Mouse (Mus musculus) heart, embryonic 16.5 days (tissue): Measurements from ENCODE around the gene Ndufa12. TPM values are rescaled to one million over a fixed set of nuclear protein-coding genes. Genes with fewer than 3 reads are reported as not detected.

Experiments
- ATAC-seq: fragments of 200-750 bp; cut with Nextera tagmentation; replicated peaks from 2 replicates; pipeline ENCODE4 v1.8.0; 2017; ENCODE audit warnings: moderate number of reproducible peaks; ENCODE audit not compliant: insufficient read depth, low FRiP score; ENCODE audit errors: extremely low read depth
- H3K27ac ChIP-seq: fragments of 300-500 bp; sonication (generic); 2 replicates; pipeline ENCODE4 v1.5.1; 2014; ENCODE audit warnings: mild to moderate bottlenecking, low read length, control low read depth, moderate library complexity
- H3K27me3 ChIP-seq: fragments of 300-500 bp; sonication (generic); 2 replicates; pipeline ENCODE4 v1.6.1; 2014; ENCODE audit warnings: low read length, mixed read lengths; ENCODE audit not compliant: control insufficient read depth, insufficient read depth
- H3K36me3 ChIP-seq: fragments of 300-500 bp; sonication (generic); 2 replicates; pipeline ENCODE4 v1.6.1; 2014; ENCODE audit not compliant: control insufficient read depth, insufficient read depth
- H3K4me1 ChIP-seq: fragments of 300-500 bp; sonication (generic); 2 replicates; pipeline ENCODE4 v1.6.1; 2014; ENCODE audit warnings: low read length, mixed read lengths; ENCODE audit not compliant: control insufficient read depth, insufficient read depth
- H3K4me2 ChIP-seq: fragments of 300-500 bp; sonication (generic); 2 replicates; pipeline ENCODE4 v1.6.1; 2014; ENCODE audit warnings: low read depth, mild to moderate bottlenecking, control low read depth, low read length
- H3K4me3 ChIP-seq: fragments of 300-500 bp; sonication (generic); 2 replicates; pipeline ENCODE4 v1.5.1; 2014; ENCODE audit warnings: mild to moderate bottlenecking, control low read depth, low read length
- H3K9ac ChIP-seq: fragments of 300-500 bp; sonication (generic); 2 replicates; pipeline ENCODE4 v1.6.1; 2014; ENCODE audit warnings: low read length, control low read depth
- H3K9me3 ChIP-seq: fragments of 300-500 bp; sonication (generic); replicated peaks from 2 replicates; pipeline ENCODE4 v1.6.1; 2016; ENCODE audit warnings: low read length; ENCODE audit not compliant: control insufficient read depth
- WGBS: fragments of 180-500 bp; shearing (Covaris S2); extraction: QIAGEN DNeasy Blood & Tissue Kit; methylation state at CpG from one replicate; pipeline ENCODE4 v1.1.7; 2014; 5-methylcytosine and 5-hydroxymethylcytosine counted together
- polyA plus RNA-seq: library from polyadenylated mRNA; unstranded; fragments of >200 nt; fragmentation: Nextera tagmentation; extraction: Ambion mirVana; gene quantifications from 2 replicates; pipeline ENCODE4 v1.2.1, GENCODE M21; 2015

Ndufa12 gene
- polyA plus RNA-seq, 1 experiment from 2014 or later, result 824 TPM

DNA sequence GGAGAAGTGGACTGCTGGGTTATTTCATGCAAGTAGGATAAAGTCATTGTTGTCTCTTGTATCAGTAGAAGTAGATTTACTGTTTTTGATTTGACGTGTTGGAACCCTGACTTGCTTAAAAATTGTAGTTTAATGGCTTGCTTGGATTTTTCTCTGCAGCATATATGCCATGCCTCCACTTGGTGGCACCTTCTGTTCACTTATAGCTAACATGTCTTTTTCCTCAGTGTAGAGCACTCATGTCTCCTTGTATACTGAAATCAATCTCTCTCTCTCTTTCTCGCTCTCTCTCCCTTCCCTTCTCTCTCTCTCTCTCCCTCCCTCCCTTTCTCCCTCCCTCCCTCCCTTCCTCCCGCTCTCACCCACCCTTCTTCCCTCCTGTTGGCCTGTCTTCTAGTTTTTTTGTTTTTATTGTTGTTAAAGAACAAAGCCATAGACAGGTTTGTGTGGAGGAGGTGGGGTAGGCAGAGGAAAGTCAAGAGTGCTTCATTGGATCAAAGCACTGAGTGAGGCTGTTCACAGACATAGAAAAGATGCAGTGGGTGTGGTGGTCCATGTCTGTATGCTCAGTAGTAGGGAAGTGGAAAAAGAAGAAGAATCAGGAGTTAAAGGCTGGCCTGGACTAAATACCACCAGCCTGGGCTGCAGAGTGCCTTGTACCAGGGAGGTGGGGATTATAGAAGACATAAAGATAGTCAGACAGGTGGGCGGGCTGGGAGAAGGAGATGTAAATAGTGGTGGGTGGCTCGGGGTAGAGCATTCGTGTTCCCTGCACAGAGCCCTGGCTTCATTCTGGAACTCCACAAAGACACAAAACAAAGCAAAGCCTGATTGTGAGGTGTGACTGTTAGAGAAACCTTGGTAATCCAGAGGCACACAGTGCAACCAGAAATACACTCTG lies 12.4 kb downstream of the Ndufa12 start:
- Histone ChIP-seq H3K4me3 (no peak overlapping the region), H3K27ac (no peak overlapping the region), H3K4me1 (no peaks in the 10 kb centered on the region), H3K9me3 (no peaks in the 10 kb centered on the region), H3K27me3 (no peaks in the 10 kb centered on the region), H3K9ac (no peak overlapping the region), H3K36me3 (peaks cover 32% of the 10 kb centered on the region), H3K4me2 (no peak overlapping the region)
- ATAC-seq, result no peak
- WGBS, result 81% methylated on average over 6 of the region's 6 CpGs

DNA sequence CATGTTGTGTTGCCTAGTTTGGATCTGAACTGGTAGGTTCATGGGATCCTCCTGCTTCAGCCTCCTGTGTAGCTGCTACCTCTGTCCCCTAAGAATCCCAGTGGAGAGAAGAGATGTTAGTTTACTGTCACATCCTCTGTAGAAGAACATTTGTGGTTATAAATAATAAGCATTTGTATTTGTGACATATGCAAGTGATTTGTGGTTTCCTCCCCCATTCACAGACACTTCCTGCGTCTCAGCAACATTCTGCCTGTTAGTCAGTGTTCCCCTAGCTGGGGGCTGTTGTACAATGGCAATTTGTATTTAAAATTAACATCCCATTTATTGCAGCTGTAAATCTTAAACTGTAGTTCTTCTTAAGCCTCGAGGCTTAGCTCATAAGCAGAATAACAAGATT lies 13.2 kb downstream of the Ndufa12 start:
- no peaks in the 10 kb centered on the region for H3K27me3 ChIP-seq
- H3K9me3 ChIP-seq, result no peaks in the 10 kb centered on the region
- H3K4me2 ChIP-seq, result no peak overlapping the region
- no peak overlapping the region for H3K27ac ChIP-seq
- H3K4me3 ChIP-seq, result no peak overlapping the region
- peaks cover 30% of the 10 kb centered on the region for H3K36me3 ChIP-seq
- no peak overlapping the region for H3K9ac ChIP-seq
- 64% methylated on average over 2 of the region's 2 CpGs for WGBS
- no peaks in the 10 kb centered on the region for H3K4me1 ChIP-seq
- no peak for ATAC-seq

DNA sequence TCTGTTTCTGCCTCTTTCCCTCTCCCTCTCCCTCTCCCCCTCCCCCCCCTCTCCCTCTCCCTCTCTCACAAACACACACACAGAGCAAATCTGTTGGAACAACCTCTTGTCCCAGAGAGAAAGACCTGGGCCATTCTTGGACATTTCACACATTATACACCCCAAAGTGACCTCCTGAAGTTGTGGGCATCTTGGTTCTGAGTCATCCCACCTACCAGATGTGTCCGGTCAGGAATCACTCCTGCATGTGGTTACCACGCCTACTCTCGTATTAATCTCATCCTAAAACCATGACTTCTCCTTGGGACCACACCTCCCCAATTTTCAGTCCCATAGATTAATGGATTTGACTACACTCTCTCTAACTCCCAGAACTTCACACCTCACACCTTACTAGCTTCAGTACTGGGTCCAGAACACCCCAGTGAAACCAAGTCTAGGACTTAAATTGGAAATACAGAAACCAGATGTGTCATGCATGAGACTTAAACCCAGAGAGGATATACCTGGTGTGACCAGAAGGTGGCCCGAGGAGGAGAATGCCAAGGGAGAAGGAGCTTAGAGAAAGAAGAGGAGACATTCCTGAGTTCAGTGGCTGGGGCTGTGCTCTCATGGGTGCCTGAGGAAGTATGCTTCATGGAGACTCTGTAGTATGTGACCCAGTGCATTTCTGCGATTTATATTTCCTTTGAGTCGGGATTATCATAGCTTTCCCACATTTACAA lies 26.7 kb downstream of the Ndufa12 start:
- H3K9ac ChIP-seq, result no peak overlapping the region
- H3K4me2 ChIP-seq, result no peak overlapping the region
- H3K36me3 ChIP-seq, result peaks cover 8% of the 10 kb centered on the region; the same call in 1 of the 2 replicates
- no peaks in the 10 kb centered on the region for H3K4me1 ChIP-seq
- no peaks in the 10 kb centered on the region; the same call in 1 of the 2 replicates for H3K9me3 ChIP-seq
- no peak overlapping the region for H3K27ac ChIP-seq
- no peaks in the 10 kb centered on the region for H3K27me3 ChIP-seq
- WGBS, result 76% methylated on average over 6 of the region's 6 CpGs
- H3K4me3 ChIP-seq, result no peak overlapping the region
- ATAC-seq, result no peak

DNA sequence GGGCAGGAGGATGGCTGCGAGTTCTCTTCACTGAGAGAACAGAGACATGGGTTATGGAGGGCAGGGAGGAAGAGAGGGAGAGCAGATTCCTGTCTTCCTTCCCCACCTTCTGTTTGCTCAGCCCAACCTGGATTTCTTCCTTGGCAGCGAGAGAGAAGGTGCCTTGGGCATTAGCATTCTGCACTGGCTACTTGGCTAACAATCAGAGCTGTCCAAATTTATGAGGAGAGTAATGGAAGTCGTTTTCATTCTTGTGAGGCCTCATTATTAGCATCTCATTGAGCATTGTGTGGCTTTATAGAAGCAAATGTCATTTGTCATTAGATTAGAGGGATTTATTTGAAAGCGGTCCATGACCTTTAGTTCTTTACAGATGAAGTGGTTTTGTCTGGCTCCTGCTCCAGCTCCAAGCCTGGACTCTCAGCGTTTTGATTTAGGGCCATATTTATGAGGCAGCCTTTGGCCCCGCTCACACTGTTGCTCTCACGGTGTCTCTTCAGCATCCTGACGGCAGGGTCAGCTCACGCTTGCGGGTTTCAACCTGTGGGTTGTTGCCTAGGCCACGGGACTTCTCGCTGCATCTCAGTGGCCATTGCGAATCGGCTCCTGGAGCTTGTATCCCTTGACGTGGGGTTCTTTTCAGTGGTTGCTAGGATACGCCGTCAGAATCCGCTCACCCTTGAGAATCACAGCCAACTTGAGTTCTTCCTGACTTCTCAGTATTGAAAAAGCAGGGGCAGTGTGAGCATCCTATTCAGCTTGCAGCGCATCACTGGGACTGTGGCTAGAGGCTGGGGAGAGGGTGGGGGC lies 31.9 kb downstream of the Ndufa12 start:
- Histone ChIP-seq H3K27ac (no peak overlapping the region), H3K27me3 (no peaks in the 10 kb centered on the region), H3K4me1 (no peaks in the 10 kb centered on the region; the same call in 1 of the 2 replicates), H3K9me3 (no peaks in the 10 kb centered on the region), H3K4me2 (no peak overlapping the region), H3K36me3 (no peaks in the 10 kb centered on the region), H3K9ac (no peak overlapping the region), H3K4me3 (no peak overlapping the region)
- ATAC-seq, result no peak
- 72% methylated on average over 19 of the region's 19 CpGs for WGBS

- H3K27ac ChIP-seq, result no peak overlapping the region
- no peak for ATAC-seq
- no peaks in the 10 kb centered on the region for H3K36me3 ChIP-seq
- no peak overlapping the region for H3K4me2 ChIP-seq
- whole genome bisulfite sequencing, result 80% methylated on average over 6 of the region's 6 CpGs
- no peak overlapping the region for H3K9ac ChIP-seq
- no peaks in the 10 kb centered on the region for H3K27me3 ChIP-seq
- H3K4me3 ChIP-seq, result no peak overlapping the region
- H3K4me1 ChIP-seq, result no peaks in the 10 kb centered on the region; the same call in 1 of the 2 replicates
- no peaks in the 10 kb centered on the region for H3K9me3 ChIP-seq
Observed at GRCm38 (mm10) chr10:94231025-94231424, 32.5 kb downstream of the Ndufa12 start.

- no peak overlapping the region for H3K4me3 ChIP-seq
- no peak overlapping the region for H3K9ac ChIP-seq
- H3K4me2 ChIP-seq, result no peak overlapping the region
- H3K9me3 ChIP-seq, result no peaks in the 10 kb centered on the region
- no peaks in the 10 kb centered on the region for H3K36me3 ChIP-seq
- 49% methylated on average over 4 of the region's 4 CpGs for WGBS
- H3K27me3 ChIP-seq, result no peaks in the 10 kb centered on the region
- H3K27ac ChIP-seq, result no peak overlapping the region
- ATAC-seq, result no peak
- no peaks in the 10 kb centered on the region; the same call in 1 of the 2 replicates for H3K4me1 ChIP-seq
Observed at GRCm38 (mm10) chr10:94235200-94235599, 36.7 kb downstream of the Ndufa12 start.

GRCm38 (mm10) chr10:94241346-94241745 lies 42.8 kb downstream of the Ndufa12 start:
- H3K4me3 ChIP-seq, result no peak overlapping the region
- no peak for ATAC-seq
- H3K9me3 ChIP-seq, result no peaks in the 10 kb centered on the region
- no peak overlapping the region for H3K4me2 ChIP-seq
- no peaks in the 10 kb centered on the region for H3K4me1 ChIP-seq
- H3K36me3 ChIP-seq, result no peaks in the 10 kb centered on the region
- H3K9ac ChIP-seq, result no peak overlapping the region
- no peak overlapping the region for H3K27ac ChIP-seq
- H3K27me3 ChIP-seq, result no peaks in the 10 kb centered on the region
- WGBS, result 55% methylated on average over 2 of the region's 2 CpGs

DNA sequence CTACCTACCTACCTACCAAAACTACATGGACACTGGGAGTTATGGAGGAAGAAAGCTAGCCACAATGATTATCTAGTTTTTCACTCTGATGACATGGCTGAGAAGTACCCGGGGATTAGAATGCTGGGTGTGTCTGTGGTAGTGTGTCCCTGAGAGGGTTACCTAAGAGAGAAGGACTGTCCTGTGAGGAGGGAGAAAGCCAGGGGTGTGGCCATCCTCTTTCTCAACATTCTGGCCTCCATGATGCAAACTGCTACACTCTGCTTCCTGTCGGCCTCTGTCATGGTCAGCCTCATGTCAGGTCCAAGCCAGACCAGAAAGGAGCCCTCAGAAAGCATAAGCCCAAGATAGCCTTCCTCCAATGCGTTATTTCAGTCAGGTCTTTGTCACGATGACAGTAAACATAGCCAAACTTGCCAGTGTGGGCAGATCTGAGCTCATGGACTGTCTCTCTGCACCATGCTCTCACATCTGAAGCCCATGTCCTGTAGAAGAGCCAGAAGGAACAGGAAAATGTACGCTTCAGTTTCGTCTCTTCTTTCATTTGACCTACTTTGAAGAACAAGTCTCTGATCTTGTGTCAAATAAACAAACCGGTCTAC lies 49.3 kb downstream of the Ndufa12 start:
- no peak overlapping the region for H3K4me2 ChIP-seq
- no peaks in the 10 kb centered on the region for H3K9me3 ChIP-seq
- no peak overlapping the region for H3K9ac ChIP-seq
- no peak overlapping the region for H3K4me3 ChIP-seq
- no peaks in the 10 kb centered on the region for H3K27me3 ChIP-seq
- no peak overlapping the region for H3K27ac ChIP-seq
- no peaks in the 10 kb centered on the region for H3K36me3 ChIP-seq
- peaks cover 13% of the 10 kb centered on the region for H3K4me1 ChIP-seq
- WGBS, result 85% methylated on average over 7 of the region's 7 CpGs
- ATAC-seq, result no peak
